Mouse (Mus musculus): ENCODE results near the gene Lsamp. TPM values are rescaled to one million over a fixed set of nuclear protein-coding genes. Genes with fewer than 3 reads are reported as not detected.

Lsamp gene
- total and polyA plus RNA-seq, 2 experiments: 0.07 to 0.37 TPM

DNA sequence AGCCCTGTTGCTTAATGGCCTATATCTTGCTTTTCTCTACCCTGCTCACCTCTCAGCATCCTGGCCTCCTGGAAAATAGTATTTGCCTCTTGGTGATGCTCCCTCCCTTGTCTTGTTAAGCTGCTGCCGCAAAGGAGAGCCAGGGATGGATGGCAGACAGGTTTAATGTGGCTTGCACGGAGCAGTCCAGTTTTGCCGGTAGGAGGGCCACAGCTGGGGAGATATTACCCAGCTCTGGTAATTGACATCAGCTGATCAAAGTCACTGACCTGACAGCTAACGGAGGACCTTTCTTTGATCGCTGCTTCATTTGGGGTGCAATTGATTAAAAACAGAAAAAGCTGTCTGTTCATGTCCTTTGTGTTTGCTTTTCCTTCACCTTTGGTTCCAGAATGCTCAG lies 2030.8 kb downstream of the Lsamp start:
- Histone ChIP-seq H3K4me3 (ENCODE audit: insufficient read depth, low read depth, low read length) (no peak overlapping the region), H3K27me3 (ENCODE audit: control insufficient read depth, insufficient read depth, low read length) (no peaks in the 10 kb centered on the region), H3K27ac (replicated peaks; ENCODE audit: insufficient read depth, low read depth, low read length) (no peak overlapping the region), H3K9ac (ENCODE audit: low read depth, low read length) (no peak overlapping the region), H3K36me3 (ENCODE audit: control insufficient read depth, insufficient read depth, low read length) (no peaks in the 10 kb centered on the region), H3K79me2 (ENCODE audit: control insufficient read depth, insufficient read depth, low read length) (no peaks in the 10 kb centered on the region), H3K4me1 (ENCODE audit: control insufficient read depth, insufficient read depth, low read length) (no peaks in the 10 kb centered on the region)
- 41% methylated on average over 5 of the region's 5 CpGs for WGBS
- TF ChIP-seq CTCF (IDR thresholded peaks at IDR 0.05; ENCODE audit: low read depth, low read length) (no peak), POLR2A (IDR thresholded peaks at IDR 0.05; ENCODE audit: extremely low read depth, insufficient read depth, low read length) (no peak)
- DNase-seq (ENCODE audit: extremely low read depth, low read depth, low spot score): peak; percentile 15

- H3K27ac ChIP-seq (replicated peaks; ENCODE audit: insufficient read depth, low read depth, low read length): no peak overlapping the region
- H3K36me3 ChIP-seq (ENCODE audit: control insufficient read depth, insufficient read depth, low read length): no peaks in the 10 kb centered on the region
- H3K79me2 ChIP-seq (ENCODE audit: control insufficient read depth, insufficient read depth, low read length): no peaks in the 10 kb centered on the region
- 68% methylated on average over 3 of the region's 3 CpGs for WGBS
- DNase-seq (ENCODE audit: extremely low read depth, low read depth, low spot score): no peak
- TF ChIP-seq POLR2A (IDR thresholded peaks at IDR 0.05; ENCODE audit: extremely low read depth, insufficient read depth, low read length) (no peak), CTCF (IDR thresholded peaks at IDR 0.05; ENCODE audit: low read depth, low read length) (no peak)
- no peaks in the 10 kb centered on the region for H3K4me1 ChIP-seq (ENCODE audit: control insufficient read depth, insufficient read depth, low read length)
- no peaks in the 10 kb centered on the region for H3K27me3 ChIP-seq (ENCODE audit: control insufficient read depth, insufficient read depth, low read length)
- H3K9ac ChIP-seq (ENCODE audit: low read depth, low read length): no peak overlapping the region
- H3K4me3 ChIP-seq (ENCODE audit: insufficient read depth, low read depth, low read length): no peak overlapping the region
These were observed 2031.3 kb downstream of the Lsamp start for GRCm38 (mm10) chr16:42015443-42015842.

DNA sequence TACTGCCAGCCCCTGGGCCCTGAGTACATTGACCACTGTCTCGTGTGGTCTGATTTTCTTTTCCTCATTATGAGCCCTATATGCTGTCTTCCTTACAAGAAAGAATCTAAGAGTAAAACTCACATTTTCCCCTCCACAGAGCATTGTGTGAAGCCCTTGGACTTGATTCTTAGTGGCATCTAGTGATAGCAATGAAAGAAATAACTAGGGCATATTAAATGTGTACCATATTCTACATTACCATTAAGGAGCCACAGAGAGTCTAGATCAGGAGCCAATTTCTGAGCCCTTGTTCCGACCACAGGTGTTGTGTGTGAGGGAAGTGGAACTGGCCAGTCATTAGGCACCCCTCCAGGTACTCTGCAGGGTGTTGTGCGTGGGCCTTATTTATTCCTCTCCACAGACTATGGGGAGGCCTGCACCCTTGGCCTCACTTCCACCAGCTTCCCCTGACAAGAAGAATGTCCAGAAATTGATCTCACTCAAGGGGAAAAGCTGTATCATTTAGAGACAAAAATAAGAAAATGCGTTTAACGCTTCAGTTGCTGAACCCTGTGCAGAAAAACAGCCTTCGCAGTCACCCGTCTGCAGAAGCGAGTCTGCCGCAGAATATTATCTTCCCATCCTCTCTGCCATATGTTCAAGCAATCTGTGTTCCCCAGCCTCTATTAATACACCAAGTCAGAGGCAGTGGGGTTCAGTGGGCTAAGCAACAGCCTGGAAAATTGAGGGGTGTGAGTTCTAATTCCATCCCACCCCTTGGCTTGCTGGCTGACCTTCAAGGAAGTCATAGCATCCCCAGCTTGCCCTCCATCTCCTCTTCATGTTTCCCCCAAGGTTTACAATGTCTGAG lies 2032.9 kb downstream of the Lsamp start:
- TF ChIP-seq POLR2A (IDR thresholded peaks at IDR 0.05; ENCODE audit: extremely low read depth, insufficient read depth, low read length): no peak
- no peak for TF ChIP-seq CTCF (IDR thresholded peaks at IDR 0.05; ENCODE audit: low read depth, low read length)
- H3K36me3 ChIP-seq (ENCODE audit: control insufficient read depth, insufficient read depth, low read length): no peaks in the 10 kb centered on the region
- 94% methylated on average over 9 of the region's 9 CpGs for WGBS
- no peak for DNase-seq (ENCODE audit: extremely low read depth, low read depth, low spot score)
- H3K9ac ChIP-seq (ENCODE audit: low read depth, low read length): no peak overlapping the region
- no peak overlapping the region for H3K4me3 ChIP-seq (ENCODE audit: insufficient read depth, low read depth, low read length)
- no peaks in the 10 kb centered on the region for H3K4me1 ChIP-seq (ENCODE audit: control insufficient read depth, insufficient read depth, low read length)
- no peaks in the 10 kb centered on the region for H3K27me3 ChIP-seq (ENCODE audit: control insufficient read depth, insufficient read depth, low read length)
- H3K27ac ChIP-seq (replicated peaks; ENCODE audit: insufficient read depth, low read depth, low read length): no peak overlapping the region
- no peaks in the 10 kb centered on the region for H3K79me2 ChIP-seq (ENCODE audit: control insufficient read depth, insufficient read depth, low read length)

GRCm38 (mm10) chr16:42022566-42022965 lies 2038.4 kb downstream of the Lsamp start:
- no peak overlapping the region for H3K27ac ChIP-seq (replicated peaks; ENCODE audit: insufficient read depth, low read depth, low read length)
- TF ChIP-seq POLR2A (IDR thresholded peaks at IDR 0.05; ENCODE audit: extremely low read depth, insufficient read depth, low read length) (no peak), CTCF (IDR thresholded peaks at IDR 0.05; ENCODE audit: low read depth, low read length) (no peak)
- no peak for DNase-seq (ENCODE audit: extremely low read depth, low read depth, low spot score)
- no peaks in the 10 kb centered on the region for H3K27me3 ChIP-seq (ENCODE audit: control insufficient read depth, insufficient read depth, low read length)
- WGBS: 61% methylated on average over 1 of the region's 1 CpGs
- no peak overlapping the region for H3K4me3 ChIP-seq (ENCODE audit: insufficient read depth, low read depth, low read length)
- H3K4me1 ChIP-seq (ENCODE audit: control insufficient read depth, insufficient read depth, low read length): no peaks in the 10 kb centered on the region
- no peak overlapping the region for H3K9ac ChIP-seq (ENCODE audit: low read depth, low read length)
- H3K36me3 ChIP-seq (ENCODE audit: control insufficient read depth, insufficient read depth, low read length): no peaks in the 10 kb centered on the region
- no peaks in the 10 kb centered on the region for H3K79me2 ChIP-seq (ENCODE audit: control insufficient read depth, insufficient read depth, low read length)

DNA sequence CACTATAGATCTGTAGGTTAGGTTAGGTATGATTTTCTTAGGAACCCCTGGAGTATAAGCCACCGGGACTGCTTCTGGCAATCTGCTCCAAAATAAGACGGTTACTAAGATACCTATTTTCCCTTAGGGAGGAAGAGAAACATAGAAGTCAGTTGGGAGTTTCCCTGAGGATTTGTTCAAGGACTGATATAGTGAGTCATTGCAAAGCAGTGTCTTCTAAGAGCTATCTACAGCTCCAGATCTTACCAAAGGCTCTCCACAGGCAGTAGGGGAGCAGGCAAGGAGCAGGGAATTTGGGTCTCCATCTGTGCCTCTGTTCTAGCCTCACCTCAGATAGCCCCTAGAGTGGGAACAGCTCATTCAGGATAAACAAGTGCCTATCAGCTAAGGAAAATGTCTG lies 2047.9 kb downstream of the Lsamp start:
- no peak overlapping the region for H3K9ac ChIP-seq (ENCODE audit: low read depth, low read length)
- no peak overlapping the region for H3K27ac ChIP-seq (replicated peaks; ENCODE audit: insufficient read depth, low read depth, low read length)
- no peaks in the 10 kb centered on the region for H3K79me2 ChIP-seq (ENCODE audit: control insufficient read depth, insufficient read depth, low read length)
- H3K4me3 ChIP-seq (ENCODE audit: insufficient read depth, low read depth, low read length): no peak overlapping the region
- H3K4me1 ChIP-seq (ENCODE audit: control insufficient read depth, insufficient read depth, low read length): no peaks in the 10 kb centered on the region
- DNase-seq (ENCODE audit: extremely low read depth, low read depth, low spot score): no peak
- no peak for TF ChIP-seq POLR2A (IDR thresholded peaks at IDR 0.05; ENCODE audit: extremely low read depth, insufficient read depth, low read length)
- no peak for TF ChIP-seq CTCF (IDR thresholded peaks at IDR 0.05; ENCODE audit: low read depth, low read length)
- 75% methylated on average over 2 of the region's 2 CpGs for WGBS
- H3K27me3 ChIP-seq (ENCODE audit: control insufficient read depth, insufficient read depth, low read length): no peaks in the 10 kb centered on the region
- H3K36me3 ChIP-seq (ENCODE audit: control insufficient read depth, insufficient read depth, low read length): no peaks in the 10 kb centered on the region

- no peak overlapping the region for H3K4me3 ChIP-seq (ENCODE audit: insufficient read depth, low read depth, low read length)
- no peaks in the 10 kb centered on the region for H3K36me3 ChIP-seq (ENCODE audit: control insufficient read depth, insufficient read depth, low read length)
- H3K4me1 ChIP-seq (ENCODE audit: control insufficient read depth, insufficient read depth, low read length): no peaks in the 10 kb centered on the region
- no peak for DNase-seq (ENCODE audit: extremely low read depth, low read depth, low spot score)
- WGBS: 86% methylated on average over 2 of the region's 2 CpGs
- H3K27me3 ChIP-seq (ENCODE audit: control insufficient read depth, insufficient read depth, low read length): no peaks in the 10 kb centered on the region
- H3K27ac ChIP-seq (replicated peaks; ENCODE audit: insufficient read depth, low read depth, low read length): no peak overlapping the region
- TF ChIP-seq CTCF (IDR thresholded peaks at IDR 0.05; ENCODE audit: low read depth, low read length): no peak
- H3K79me2 ChIP-seq (ENCODE audit: control insufficient read depth, insufficient read depth, low read length): no peaks in the 10 kb centered on the region
- H3K9ac ChIP-seq (ENCODE audit: low read depth, low read length): no peak overlapping the region
These were observed 2049.3 kb downstream of the Lsamp start for GRCm38 (mm10) chr16:42033449-42033848.
